Mouse (Mus musculus): Measurements from ENCODE around the gene Mast4. TPM values are rescaled to one million over a fixed set of nuclear protein-coding genes. Genes with fewer than 3 reads are reported as not detected.

Mast4 gene
- polyA plus RNA-seq, 2 experiments, result 0.71 to 1.5 TPM

- no peak overlapping the region for H3K4me3 ChIP-seq (ENCODE audit: insufficient read depth in 1 of 2, low read depth in 2 of 2, low read length in 2 of 2)
- no peak overlapping the region for H3K27ac ChIP-seq
- no peak for DNase-seq (ENCODE audit: low read depth in 3 of 3, low spot score in 3 of 3)
- H3K4me1 ChIP-seq (replicated peaks; ENCODE audit: control insufficient read depth in 2 of 2, insufficient read depth in 2 of 2, low read length in 1 of 2), result no peaks in the 10 kb centered on the region
- no peaks in the 10 kb centered on the region for H3K9me3 ChIP-seq (ENCODE audit: control insufficient read depth, low read length)
- no peak overlapping the region for H3K9ac ChIP-seq (replicated peaks)
- WGBS (ENCODE audit: insufficient replicate concordance), result 57% methylated on average over 5 of the region's 5 CpGs
- H3K36me3 ChIP-seq (replicated peaks; ENCODE audit: control insufficient read depth, insufficient read depth, low read depth), result no peaks in the 10 kb centered on the region
- no peaks in the 10 kb centered on the region for H3K27me3 ChIP-seq (ENCODE audit: control insufficient read depth, insufficient read depth, low read length)
- H3K4me2 ChIP-seq (ENCODE audit: low read depth), result no peak overlapping the region
- ATAC-seq (ENCODE audit: insufficient read depth), result no peak
- TF ChIP-seq CTCF (IDR thresholded peaks at IDR 0.05; ENCODE audit: low read depth), result no peak
- no peak for TF ChIP-seq EP300 (IDR thresholded peaks at IDR 0.05; ENCODE audit: low read depth)
Observed at GRCm38 (mm10) chr13:103246973-103247718, 87.2 kb downstream of the Mast4 start.

- WGBS (ENCODE audit: insufficient replicate concordance), result 62% methylated on average over 5 of the region's 5 CpGs
- ATAC-seq (ENCODE audit: insufficient read depth) (no peak), DNase-seq (ENCODE audit: low read depth in 3 of 3, low spot score in 3 of 3) (no peak)
- Histone ChIP-seq H3K4me1 (replicated peaks; ENCODE audit: control insufficient read depth in 2 of 2, insufficient read depth in 2 of 2, low read length in 1 of 2) (no peaks in the 10 kb centered on the region), H3K4me2 (ENCODE audit: low read depth) (no peak overlapping the region), H3K27me3 (ENCODE audit: control insufficient read depth, insufficient read depth, low read length) (no peaks in the 10 kb centered on the region), H3K27ac (no peak overlapping the region), H3K4me3 (ENCODE audit: insufficient read depth in 1 of 2, low read depth in 2 of 2, low read length in 2 of 2) (no peak overlapping the region), H3K36me3 (replicated peaks; ENCODE audit: control insufficient read depth, insufficient read depth, low read depth) (no peaks in the 10 kb centered on the region), H3K9ac (replicated peaks) (no peak overlapping the region), H3K9me3 (ENCODE audit: control insufficient read depth, low read length) (no peaks in the 10 kb centered on the region)
- no peak for TF ChIP-seq EP300 (IDR thresholded peaks at IDR 0.05; ENCODE audit: low read depth)
Observed at GRCm38 (mm10) chr13:103245431-103245830, 88.9 kb downstream of the Mast4 start.

GRCm38 (mm10) chr13:103244053-103244452 is 90.2 kb downstream of the Mast4 start:
- Histone ChIP-seq H3K9me3 (ENCODE audit: control insufficient read depth, low read length) (no peaks in the 10 kb centered on the region), H3K4me3 (ENCODE audit: insufficient read depth in 1 of 2, low read depth in 2 of 2, low read length in 2 of 2) (no peak overlapping the region), H3K27me3 (ENCODE audit: control insufficient read depth, insufficient read depth, low read length) (no peaks in the 10 kb centered on the region), H3K36me3 (replicated peaks; ENCODE audit: control insufficient read depth, insufficient read depth, low read depth) (no peaks in the 10 kb centered on the region), H3K4me2 (ENCODE audit: low read depth) (no peak overlapping the region), H3K9ac (replicated peaks) (no peak overlapping the region), H3K4me1 (replicated peaks; ENCODE audit: control insufficient read depth in 2 of 2, insufficient read depth in 2 of 2, low read length in 1 of 2) (no peaks in the 10 kb centered on the region), H3K27ac (no peak overlapping the region)
- DNase-seq (ENCODE audit: low read depth in 3 of 3, low spot score in 3 of 3), result no peak
- TF ChIP-seq CTCF (IDR thresholded peaks at IDR 0.05; ENCODE audit: low read depth) (no peak), EP300 (IDR thresholded peaks at IDR 0.05; ENCODE audit: low read depth) (no peak)
- 55% methylated on average over 4 of the region's 4 CpGs for WGBS (ENCODE audit: insufficient replicate concordance)
- no peak for ATAC-seq (ENCODE audit: insufficient read depth)

- Histone ChIP-seq H3K27ac (no peak overlapping the region), H3K36me3 (replicated peaks; ENCODE audit: control insufficient read depth, insufficient read depth, low read depth) (no peaks in the 10 kb centered on the region), H3K4me1 (replicated peaks; ENCODE audit: control insufficient read depth in 2 of 2, insufficient read depth in 2 of 2, low read length in 1 of 2) (no peaks in the 10 kb centered on the region), H3K4me2 (ENCODE audit: low read depth) (no peak overlapping the region), H3K9ac (replicated peaks) (no peak overlapping the region), H3K4me3 (ENCODE audit: insufficient read depth in 1 of 2, low read depth in 2 of 2, low read length in 2 of 2) (no peak overlapping the region), H3K27me3 (ENCODE audit: control insufficient read depth, insufficient read depth, low read length) (no peaks in the 10 kb centered on the region), H3K9me3 (ENCODE audit: control insufficient read depth, low read length) (no peaks in the 10 kb centered on the region)
- DNase-seq (ENCODE audit: low read depth in 3 of 3, low spot score in 3 of 3), result no peak
- whole genome bisulfite sequencing (ENCODE audit: insufficient replicate concordance), result 67% methylated on average over 4 of the region's 4 CpGs
- TF ChIP-seq CTCF (IDR thresholded peaks at IDR 0.05; ENCODE audit: low read depth), result no peak
- no peak for TF ChIP-seq EP300 (IDR thresholded peaks at IDR 0.05; ENCODE audit: low read depth)
- ATAC-seq (ENCODE audit: insufficient read depth), result no peak
Observed at GRCm38 (mm10) chr13:103241092-103241491, 93.2 kb downstream of the Mast4 start.

GRCm38 (mm10) chr13:103239654-103240053 is 94.6 kb downstream of the Mast4 start:
- no peak overlapping the region for H3K4me3 ChIP-seq (ENCODE audit: insufficient read depth in 1 of 2, low read depth in 2 of 2, low read length in 2 of 2)
- H3K36me3 ChIP-seq (replicated peaks; ENCODE audit: control insufficient read depth, insufficient read depth, low read depth), result no peaks in the 10 kb centered on the region
- WGBS (ENCODE audit: insufficient replicate concordance), result 75% methylated on average over 8 of the region's 8 CpGs
- no peak overlapping the region for H3K27ac ChIP-seq
- H3K9ac ChIP-seq (replicated peaks), result no peak overlapping the region
- no peak for TF ChIP-seq EP300 (IDR thresholded peaks at IDR 0.05; ENCODE audit: low read depth)
- no peak for TF ChIP-seq CTCF (IDR thresholded peaks at IDR 0.05; ENCODE audit: low read depth)
- no peaks in the 10 kb centered on the region for H3K27me3 ChIP-seq (ENCODE audit: control insufficient read depth, insufficient read depth, low read length)
- H3K4me1 ChIP-seq (replicated peaks; ENCODE audit: control insufficient read depth in 2 of 2, insufficient read depth in 2 of 2, low read length in 1 of 2), result no peaks in the 10 kb centered on the region
- no peak for ATAC-seq (ENCODE audit: insufficient read depth)
- H3K9me3 ChIP-seq (ENCODE audit: control insufficient read depth, low read length), result no peaks in the 10 kb centered on the region
- no peak overlapping the region for H3K4me2 ChIP-seq (ENCODE audit: low read depth)
- DNase-seq (ENCODE audit: low read depth in 3 of 3, low spot score in 3 of 3), result no peak

Measured in liver, embryonic 14.5 days (tissue).